Mouse (Mus musculus) neural tube, embryonic 13.5 days (tissue): ENCODE measurements around the gene Slc35g1. TPM values are rescaled to one million over a fixed set of nuclear protein-coding genes. Genes with fewer than 3 reads are reported as not detected.
"Not testable (repeated sequence)": the region's sequence is repeated elsewhere in the genome, so short reads cannot be mapped to it uniquely, and the experiment has no call there.

Experiments
- ATAC-seq: fragments of 200-750 bp; cut with Nextera tagmentation; 2 replicates; pipeline ENCODE4 v1.8.0; 2017; ENCODE audit warnings: low read depth, mild to moderate bottlenecking, moderate TSS enrichment, moderate library complexity
- H3K27ac ChIP-seq: fragments of 300-500 bp; sonication (generic); replicated peaks from 2 replicates; pipeline ENCODE4 v1.5.1; 2015; ENCODE audit warnings: moderate library complexity, mild to moderate bottlenecking, inconsistent platforms
- H3K27me3 ChIP-seq: fragments of 300-500 bp; sonication (generic); 2 replicates; pipeline ENCODE4 v1.6.1; 2015; ENCODE audit warnings: mild to moderate bottlenecking, inconsistent platforms
- H3K36me3 ChIP-seq: fragments of 300-500 bp; sonication (generic); 2 replicates; pipeline ENCODE4 v1.6.1; 2015; ENCODE audit warnings: mild to moderate bottlenecking, inconsistent platforms
- H3K4me1 ChIP-seq: fragments of 300-500 bp; sonication (generic); replicated peaks from 2 replicates; pipeline ENCODE4 v1.6.1; 2015; ENCODE audit warnings: inconsistent platforms
- H3K4me2 ChIP-seq: fragments of 300-500 bp; sonication (generic); 2 replicates; pipeline ENCODE4 v1.6.1; 2015; ENCODE audit warnings: inconsistent platforms, mild to moderate bottlenecking, moderate library complexity
- H3K4me3 ChIP-seq: fragments of 300-500 bp; sonication (generic); 2 replicates; pipeline ENCODE4 v1.5.1; 2015; ENCODE audit warnings: mild to moderate bottlenecking, inconsistent platforms
- H3K9ac ChIP-seq: fragments of 300-500 bp; sonication (generic); 2 replicates; pipeline ENCODE4 v1.6.1; 2015; ENCODE audit warnings: moderate library complexity, mild to moderate bottlenecking, inconsistent platforms
- H3K9me3 ChIP-seq: fragments of 300-500 bp; sonication (generic); 2 replicates; pipeline ENCODE4 v1.6.1; 2016; ENCODE audit warnings: inconsistent platforms
- WGBS: fragments of 180-500 bp; shearing (Covaris S2); methylation state at CpG from one replicate; pipeline ENCODE4 v1.1.7; 2015; 5-methylcytosine and 5-hydroxymethylcytosine counted together
- polyA plus RNA-seq: library from polyadenylated mRNA; unstranded; fragments of >200 nt; fragmentation: Nextera tagmentation; extraction: Ambion mirVana; gene quantifications from 2 replicates; pipeline ENCODE4 v1.2.1, GENCODE M21; 2015

Gene Slc35g1
- polyA plus RNA-seq, 1 experiment from 2014 or later = 0.84 TPM

- Histone ChIP-seq H3K27ac (no peak overlapping the region), H3K27me3 (no peaks in the 10 kb centered on the region), H3K36me3 (no peaks in the 10 kb centered on the region), H3K4me3 (no peak overlapping the region), H3K9me3 (no peaks in the 10 kb centered on the region), H3K4me1 (no peaks in the 10 kb centered on the region; the same call in 1 of the 2 replicates), H3K4me2 (no peak overlapping the region), H3K9ac (no peak overlapping the region)
- ATAC-seq = no peak
- 75% methylated on average over 2 of the region's 2 CpGs for WGBS
These were observed 33.9 kb upstream of the Slc35g1 start for GRCm38 (mm10) chr19:38361850-38362249.

DNA sequence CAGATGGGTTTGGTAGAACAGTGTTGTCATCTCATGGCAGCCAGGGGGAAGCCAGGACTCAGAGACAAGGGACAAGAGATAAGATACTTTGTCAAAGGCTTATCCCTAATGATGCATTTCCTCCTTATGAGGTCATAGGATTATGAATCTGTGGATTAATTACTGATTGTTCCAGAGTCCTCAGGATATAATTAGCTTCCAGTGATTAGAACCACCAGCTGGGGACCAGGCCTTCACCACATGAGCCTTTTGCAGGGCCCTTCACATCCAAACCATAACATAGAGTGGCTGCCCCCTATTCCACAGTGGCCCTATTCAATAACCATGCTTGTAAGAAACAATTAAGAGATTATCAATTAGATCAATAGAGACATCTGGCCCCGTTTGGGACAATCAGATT, 32.4 kb upstream of the Slc35g1 start:
- Histone ChIP-seq H3K27ac (no peak overlapping the region), H3K4me2 (no peak overlapping the region), H3K27me3 (no peaks in the 10 kb centered on the region), H3K36me3 (no peaks in the 10 kb centered on the region), H3K4me3 (no peak overlapping the region), H3K9me3 (no peaks in the 10 kb centered on the region), H3K9ac (no peak overlapping the region), H3K4me1 (peaks cover 4% of the 10 kb centered on the region; the same call in 1 of the 2 replicates)
- WGBS = 53% methylated on average over 1 of the region's 1 CpGs
- ATAC-seq = no peak

DNA sequence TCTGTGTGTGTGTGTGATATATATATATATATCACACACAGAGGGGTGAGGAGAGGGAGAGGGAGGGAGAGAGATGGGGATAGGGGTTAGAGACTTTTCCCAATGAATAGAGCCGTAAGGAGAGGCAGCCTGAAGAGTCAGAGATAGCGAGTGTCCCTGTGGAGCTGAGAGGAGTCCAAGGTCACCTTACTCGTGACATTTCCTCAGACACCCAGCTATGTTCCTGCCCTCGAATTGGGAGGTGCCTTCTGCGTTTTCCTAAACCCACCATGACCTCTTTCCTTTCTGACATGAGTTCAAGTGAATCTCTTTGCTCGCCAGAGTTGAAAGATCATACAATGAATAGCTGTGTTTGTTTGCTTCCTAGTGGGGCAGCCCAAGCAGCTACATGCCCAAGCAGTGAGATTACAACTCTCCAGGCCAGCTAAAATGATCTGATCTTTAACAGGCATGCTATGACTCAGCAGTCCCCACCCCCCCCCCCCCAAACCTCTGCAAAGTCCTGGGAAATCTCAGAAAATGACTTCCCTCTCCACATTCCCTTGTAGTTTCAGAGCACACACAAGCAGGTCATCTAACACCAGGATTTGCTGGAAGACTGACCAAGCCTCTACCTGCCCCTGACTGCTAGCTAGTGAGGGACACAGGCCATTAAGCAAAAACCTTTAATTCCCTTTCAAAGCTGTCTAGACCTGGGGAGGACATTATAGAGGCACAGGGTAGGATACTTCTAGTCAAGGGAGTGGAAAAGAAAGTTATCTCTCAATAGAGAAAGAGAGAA, 31.7 kb upstream of the Slc35g1 start:
- Histone ChIP-seq H3K9me3 (no peaks in the 10 kb centered on the region), H3K4me2 (no peak overlapping the region), H3K4me3 (no peak overlapping the region), H3K36me3 (no peaks in the 10 kb centered on the region), H3K9ac (no peak overlapping the region), H3K27me3 (no peaks in the 10 kb centered on the region), H3K27ac (no peak overlapping the region), H3K4me1 (peaks cover 6% of the 10 kb centered on the region; the same call in 1 of the 2 replicates)
- WGBS = 43% methylated on average over 6 of the region's 6 CpGs
- ATAC-seq = no peak

- Histone ChIP-seq H3K36me3 (no peaks in the 10 kb centered on the region), H3K4me2 (no peak overlapping the region), H3K9ac (no peak overlapping the region), H3K4me3 (no peak overlapping the region), H3K27ac (no peak overlapping the region), H3K27me3 (no peaks in the 10 kb centered on the region), H3K9me3 (no peaks in the 10 kb centered on the region), H3K4me1 (peaks cover 6% of the 10 kb centered on the region; the same call in 1 of the 2 replicates)
- no peak for ATAC-seq
- WGBS = 45% methylated on average over 11 of the region's 11 CpGs
These were observed 30.7 kb upstream of the Slc35g1 start for GRCm38 (mm10) chr19:38364939-38365614.

DNA sequence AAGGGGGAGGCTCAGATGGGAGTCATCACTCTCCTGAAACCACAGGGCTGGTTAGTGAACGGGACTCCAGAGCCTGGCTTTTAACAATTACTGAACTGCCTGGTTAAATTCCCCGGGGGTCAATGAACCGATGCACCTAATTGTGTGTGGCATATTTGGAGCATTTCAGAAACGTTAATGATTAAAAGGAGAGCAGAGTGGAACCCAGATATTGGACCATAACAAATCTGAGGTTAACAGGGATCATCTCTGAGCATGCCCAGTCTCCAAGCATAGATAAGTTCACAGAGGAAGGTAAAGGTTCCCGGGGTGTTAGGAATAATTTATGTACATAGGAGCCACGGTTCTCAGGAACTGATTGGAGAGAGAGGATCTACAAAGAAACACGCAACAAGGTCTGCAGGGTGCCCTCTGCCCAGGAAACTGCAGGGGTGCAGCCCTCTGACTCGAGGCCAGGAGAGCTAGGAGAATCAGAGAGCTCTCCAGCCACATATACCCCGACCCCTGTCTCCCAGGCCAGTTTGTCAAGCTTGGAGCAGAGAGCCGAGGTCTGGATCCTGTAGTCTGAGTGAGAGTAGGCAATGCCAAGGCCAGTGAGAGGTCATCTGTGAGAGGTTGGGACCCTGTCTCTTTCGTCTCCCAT, 23.2 kb upstream of the Slc35g1 start:
- WGBS = 16% methylated on average over 11 of the region's 11 CpGs
- no peaks in the 10 kb centered on the region for H3K36me3 ChIP-seq
- peaks cover 4% of the 10 kb centered on the region for H3K27me3 ChIP-seq
- no peak overlapping the region for H3K27ac ChIP-seq
- H3K4me2 ChIP-seq = no peak overlapping the region
- peak; percentile 47; the same call in 1 of the 2 replicates for ATAC-seq
- no peak overlapping the region for H3K4me3 ChIP-seq
- H3K4me1 ChIP-seq = peaks cover 25% of the 10 kb centered on the region
- H3K9me3 ChIP-seq = no peaks in the 10 kb centered on the region
- H3K9ac ChIP-seq = no peak overlapping the region

DNA sequence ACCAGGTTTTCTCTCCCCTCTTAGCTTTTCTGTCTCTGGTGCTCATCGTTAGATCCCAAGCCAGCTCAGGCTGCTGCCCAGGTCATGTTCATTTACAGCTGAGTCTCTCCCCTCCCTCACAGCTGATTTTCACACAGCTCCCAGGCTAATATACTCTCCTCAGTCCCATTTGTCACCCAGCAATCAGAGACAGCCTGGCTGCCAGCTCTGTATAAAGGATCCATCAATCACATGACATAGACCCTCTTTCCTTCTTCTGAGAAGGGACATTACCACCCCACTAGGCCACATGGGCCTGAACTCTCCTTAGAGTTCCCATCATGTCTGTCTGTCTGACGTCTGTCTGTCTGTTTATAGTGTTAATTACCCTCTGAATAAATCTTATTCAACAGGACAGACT, 22.4 kb upstream of the Slc35g1 start:
- H3K36me3 ChIP-seq = no peaks in the 10 kb centered on the region
- no peak overlapping the region for H3K4me2 ChIP-seq
- 0 out of 2 replicates have a peak, but pooled peaks have one; percentile 59 for ATAC-seq
- H3K27ac ChIP-seq = no peak overlapping the region
- peaks cover 20% of the 10 kb centered on the region for H3K4me1 ChIP-seq
- 14% methylated on average over 2 of the region's 2 CpGs for WGBS
- H3K9ac ChIP-seq = no peak overlapping the region
- peaks cover 4% of the 10 kb centered on the region for H3K27me3 ChIP-seq
- no peaks in the 10 kb centered on the region for H3K9me3 ChIP-seq
- no peak overlapping the region for H3K4me3 ChIP-seq

DNA sequence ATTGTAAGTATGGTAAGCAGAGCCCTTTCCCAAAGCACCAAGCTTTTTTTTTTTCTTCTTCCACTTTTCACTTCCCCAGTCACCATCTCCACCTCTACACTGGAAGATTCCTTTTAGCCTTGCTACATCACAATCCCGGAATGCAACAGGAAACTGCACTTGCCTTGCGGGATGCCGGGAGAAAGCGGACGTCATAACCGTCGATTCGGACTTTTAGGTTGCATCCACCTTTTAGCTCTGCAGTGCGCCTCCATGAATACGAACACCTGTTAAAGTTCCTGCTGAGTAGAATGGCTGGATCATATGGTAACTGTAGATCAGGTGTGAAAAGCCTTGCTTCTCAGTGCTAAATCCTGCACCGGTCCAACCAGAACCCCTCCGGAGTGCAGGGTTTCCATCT, 12.0 kb upstream of the Slc35g1 start:
- Histone ChIP-seq H3K4me3 (no peak overlapping the region), H3K9me3 (no peaks in the 10 kb centered on the region), H3K36me3 (no peaks in the 10 kb centered on the region), H3K4me1 (no peaks in the 10 kb centered on the region), H3K27ac (no peak overlapping the region), H3K9ac (no peak overlapping the region), H3K27me3 (no peaks in the 10 kb centered on the region), H3K4me2 (no peak overlapping the region)
- 91% methylated on average over 12 of the region's 12 CpGs for WGBS
- no peak for ATAC-seq

- ATAC-seq, H3K9ac ChIP-seq, H3K27me3 ChIP-seq, H3K4me3 ChIP-seq, H3K27ac ChIP-seq, H3K36me3 ChIP-seq, H3K4me1 ChIP-seq, H3K9me3 ChIP-seq, H3K4me2 ChIP-seq: not testable (repeated sequence)
- WGBS = 77% methylated on average over 1 of the region's 1 CpGs
These were observed 8.8 kb upstream of the Slc35g1 start for GRCm38 (mm10) chr19:38387021-38387420.

GRCm38 (mm10) chr19:38387835-38388234, 7.9 kb upstream of the Slc35g1 start:
- no peak overlapping the region for H3K4me2 ChIP-seq
- no peaks in the 10 kb centered on the region for H3K36me3 ChIP-seq
- H3K27ac ChIP-seq = no peak overlapping the region
- no peak overlapping the region for H3K9ac ChIP-seq
- H3K9me3 ChIP-seq = no peaks in the 10 kb centered on the region
- WGBS = 92% methylated on average over 4 of the region's 4 CpGs
- no peak overlapping the region for H3K4me3 ChIP-seq
- H3K27me3 ChIP-seq = no peaks in the 10 kb centered on the region
- no peaks in the 10 kb centered on the region for H3K4me1 ChIP-seq
- no peak for ATAC-seq

GRCm38 (mm10) chr19:38396633-38396970, 822 bp downstream of the Slc35g1 start:
- H3K9ac ChIP-seq = peak overlapping the region; percentile 79; the same call in 1 of the 2 replicates
- 19% methylated on average over 8 of the region's 8 CpGs for WGBS
- peak; percentile 5; the same call in 1 of the 2 replicates for ATAC-seq
- H3K4me2 ChIP-seq = peak overlapping the region; percentile 74
- H3K9me3 ChIP-seq = no peaks in the 10 kb centered on the region
- H3K4me3 ChIP-seq = peak overlapping the region; percentile 69
- no peaks in the 10 kb centered on the region for H3K36me3 ChIP-seq
- peaks cover 9% of the 10 kb centered on the region for H3K4me1 ChIP-seq
- no peaks in the 10 kb centered on the region for H3K27me3 ChIP-seq
- no peak overlapping the region for H3K27ac ChIP-seq

DNA sequence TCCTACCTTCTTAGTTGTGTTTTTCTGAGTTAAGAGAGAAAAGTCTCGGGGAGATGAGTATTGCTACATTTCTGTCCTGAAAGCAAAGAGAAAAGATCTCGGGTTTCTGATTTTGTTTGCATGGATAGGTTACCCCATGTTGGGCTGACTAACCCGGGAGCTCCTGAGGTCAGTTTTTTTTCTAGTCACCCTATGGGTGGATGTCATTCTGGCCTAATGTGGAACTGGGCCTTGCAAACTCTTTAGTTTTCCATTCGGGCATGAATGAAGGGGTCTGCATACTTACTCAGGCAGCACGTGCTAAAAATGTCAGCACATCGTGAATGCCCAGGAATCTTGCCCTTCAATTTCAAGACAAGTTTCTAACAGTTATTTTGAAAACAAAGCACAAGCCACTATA, 1.2 kb downstream of the Slc35g1 start:
- no peak overlapping the region; the same call in 1 of the 2 replicates for H3K9ac ChIP-seq
- no peak for ATAC-seq
- no peaks in the 10 kb centered on the region for H3K9me3 ChIP-seq
- H3K36me3 ChIP-seq = no peaks in the 10 kb centered on the region
- no peaks in the 10 kb centered on the region for H3K27me3 ChIP-seq
- H3K4me3 ChIP-seq = peak overlapping the region; percentile 69
- no peak overlapping the region for H3K27ac ChIP-seq
- peaks cover 9% of the 10 kb centered on the region for H3K4me1 ChIP-seq
- H3K4me2 ChIP-seq = peak overlapping the region; percentile 74
- WGBS = 31% methylated on average over 6 of the region's 6 CpGs

- 0 out of 2 replicates have a peak, but pooled peaks cover 6% of the 10 kb centered on the region for H3K36me3 ChIP-seq
- no peak overlapping the region for H3K27ac ChIP-seq
- H3K27me3 ChIP-seq = no peaks in the 10 kb centered on the region
- ATAC-seq = no peak
- no peak overlapping the region for H3K4me3 ChIP-seq
- no peak overlapping the region for H3K4me2 ChIP-seq
- peaks cover 9% of the 10 kb centered on the region for H3K4me1 ChIP-seq
- 87% methylated on average over 8 of the region's 8 CpGs for WGBS
- H3K9ac ChIP-seq = no peak overlapping the region
- no peaks in the 10 kb centered on the region for H3K9me3 ChIP-seq
These were observed 3.2 kb downstream of the Slc35g1 start for GRCm38 (mm10) chr19:38398966-38399365.
